Mouse (Mus musculus): ENCODE results near the gene Tdp2.

The Tdp2 gene

DNA sequence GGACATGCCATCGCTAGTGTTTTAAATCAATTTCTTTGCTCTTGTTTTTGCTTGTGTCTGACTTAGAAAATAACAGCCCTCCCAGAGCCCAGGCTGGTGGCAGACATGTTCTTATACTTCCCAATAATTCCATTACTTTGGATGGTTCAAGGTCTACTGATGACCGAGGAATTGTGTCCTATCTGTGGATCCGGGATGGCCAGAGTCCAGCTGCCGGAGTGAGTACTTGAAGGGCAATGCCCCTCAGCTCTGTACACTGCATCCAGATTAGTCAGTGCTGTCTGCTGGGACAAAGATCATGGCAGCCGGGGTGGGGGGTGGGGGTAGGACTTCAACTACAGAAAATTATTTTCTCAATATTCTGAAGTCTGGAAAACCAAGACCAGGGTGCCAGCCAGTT is 49.2 kb downstream of the Tdp2 start:
- DNase-seq (ENCODE audit: low spot score), result no peak

DNA sequence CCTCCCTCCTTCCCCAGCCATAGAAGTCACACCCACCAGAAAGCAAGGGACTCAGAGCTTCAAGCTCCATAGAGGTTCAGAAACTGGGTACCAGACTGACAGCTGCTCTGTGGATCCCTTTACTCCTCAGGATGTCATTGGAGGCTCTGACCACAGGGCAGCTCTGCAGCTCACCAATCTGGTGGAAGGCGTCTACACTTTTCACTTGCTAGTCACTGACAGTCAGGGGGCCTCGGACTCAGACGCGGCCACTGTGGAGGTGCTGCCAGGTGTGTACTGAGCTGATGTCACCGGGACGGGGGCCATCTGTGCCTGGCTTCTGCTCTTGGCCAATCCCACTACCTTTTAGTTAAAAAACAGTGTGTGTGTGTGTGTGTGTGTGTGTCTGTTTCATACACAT is 50.9 kb downstream of the Tdp2 start:
- DNase-seq (ENCODE audit: low spot score), result no peak

DNA sequence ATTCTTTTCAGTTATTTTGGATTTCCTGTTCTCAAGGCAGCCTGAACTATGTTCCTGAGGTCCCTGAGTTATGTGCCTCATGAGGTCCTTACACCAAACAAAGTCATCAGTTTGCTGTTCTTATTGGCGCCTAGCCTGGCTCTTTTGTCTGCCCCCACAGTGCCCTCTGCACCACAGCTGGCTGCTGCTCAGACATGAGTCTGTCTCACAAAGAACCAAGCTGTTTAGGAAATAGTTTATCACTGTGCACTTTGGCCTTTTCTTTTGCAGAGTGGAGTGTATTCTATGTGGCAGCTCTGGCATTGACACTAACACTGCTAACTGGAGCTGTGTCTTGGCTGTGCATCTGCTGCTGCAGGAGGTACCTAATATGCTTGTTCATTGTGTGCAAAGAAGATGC is 58.1 kb downstream of the Tdp2 start:
- DNase-seq (ENCODE audit: low spot score), result no peak

Measured in ovary, adult 18-20 months (tissue).